Mouse (Mus musculus) R1 (cell line): ENCODE data around the gene Atp6v0e.

Source experiments
- DNase-seq: peaks from one replicate; pipeline ENCODE4 v3.0.0-alpha.2; 2018; ENCODE audit warnings: low read depth, low spot score

The Atp6v0e gene

GRCm38 (mm10) chr17:26686334-26687000 is 23.4 kb downstream of the Atp6v0e start:
- DNase-seq: peak; percentile 18

DNA sequence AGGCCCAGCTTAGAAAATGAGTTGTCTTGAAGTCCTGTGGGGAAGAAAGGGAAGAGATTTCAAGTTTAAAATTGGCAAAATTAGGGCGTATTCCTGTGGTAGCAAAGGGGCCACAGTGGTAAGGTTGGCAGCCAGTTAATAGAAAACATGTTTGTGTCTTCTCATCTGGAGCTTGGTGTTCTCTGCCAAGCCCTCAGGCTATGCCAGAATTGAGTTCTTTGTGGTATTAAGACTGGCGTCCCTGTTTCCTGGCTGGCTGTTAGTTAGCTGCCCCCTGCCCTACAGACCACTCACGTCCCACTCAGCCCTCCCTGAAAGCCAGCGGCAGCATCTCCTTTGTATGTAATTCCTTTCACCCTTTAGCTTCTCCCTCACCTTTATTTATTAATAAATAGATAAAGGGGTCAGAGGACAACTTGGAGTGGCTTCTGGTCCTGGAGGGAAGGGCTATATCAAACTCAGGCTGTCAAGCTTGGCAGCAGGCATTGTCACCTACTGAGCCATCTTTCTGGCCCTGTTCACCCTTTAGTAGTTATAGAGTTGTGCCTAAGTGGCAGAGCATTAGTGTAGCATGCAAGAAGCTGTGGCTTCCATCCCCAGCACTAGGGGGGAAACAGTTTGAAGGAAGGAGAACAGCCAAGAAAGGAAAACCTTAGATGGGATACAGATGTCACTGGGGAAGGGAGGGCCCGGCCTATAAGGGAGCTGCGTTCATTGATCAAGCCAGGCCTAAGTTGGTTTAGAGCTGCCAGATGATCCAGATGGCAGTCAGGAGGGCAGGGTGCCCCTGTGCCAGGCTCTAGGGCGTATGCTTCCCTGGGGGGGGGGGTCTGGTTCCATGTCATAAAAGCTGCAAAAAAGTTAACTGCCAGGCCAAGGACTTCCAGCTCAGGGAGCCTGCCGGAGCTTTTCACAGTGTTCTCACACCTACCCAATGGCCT is 26.0 kb downstream of the Atp6v0e start:
- no peak for DNase-seq

DNA sequence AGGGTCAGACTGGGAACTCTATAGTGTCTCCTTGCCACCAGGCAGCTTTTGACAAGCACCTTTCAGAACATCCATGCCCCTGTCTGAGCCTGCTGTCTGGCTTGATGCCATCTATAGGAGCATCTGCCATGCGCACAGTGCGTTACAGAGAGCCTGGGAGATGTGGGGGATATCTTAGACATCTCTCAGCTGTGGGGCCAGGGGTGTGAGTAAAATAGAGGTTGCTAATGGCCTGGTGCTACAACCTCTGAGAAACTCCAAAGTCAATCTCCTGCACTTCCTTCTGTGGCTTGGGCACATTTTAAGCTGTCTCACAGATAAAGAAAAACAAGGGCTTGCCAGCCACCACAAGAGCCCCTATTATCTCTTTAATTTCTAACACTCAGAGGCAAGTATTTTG is 26.8 kb downstream of the Atp6v0e start:
- DNase-seq: no peak

GRCm38 (mm10) chr17:26690236-26690635 is 27.2 kb downstream of the Atp6v0e start:
- no peak for DNase-seq

DNA sequence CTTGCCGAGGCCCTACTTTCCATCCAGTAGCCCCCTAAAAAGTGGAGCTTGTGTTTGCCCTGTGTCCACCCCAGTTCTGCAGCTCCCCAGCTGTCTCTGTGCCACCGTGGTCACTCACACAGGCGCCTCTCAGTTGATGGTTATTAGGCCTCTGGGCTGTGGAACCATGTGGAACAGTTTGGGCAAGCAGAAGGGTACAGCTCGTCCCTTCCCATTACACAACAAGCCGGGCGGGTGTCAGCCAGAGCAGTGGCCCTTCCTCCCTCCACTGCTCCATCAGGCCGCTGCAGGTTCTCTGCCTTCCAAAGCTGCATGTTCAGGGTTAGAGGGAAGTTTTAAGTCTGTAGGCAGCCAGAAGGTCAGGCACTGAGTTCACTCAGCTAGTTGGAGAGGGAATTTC is 28.1 kb downstream of the Atp6v0e start:
- DNase-seq: no peak

DNA sequence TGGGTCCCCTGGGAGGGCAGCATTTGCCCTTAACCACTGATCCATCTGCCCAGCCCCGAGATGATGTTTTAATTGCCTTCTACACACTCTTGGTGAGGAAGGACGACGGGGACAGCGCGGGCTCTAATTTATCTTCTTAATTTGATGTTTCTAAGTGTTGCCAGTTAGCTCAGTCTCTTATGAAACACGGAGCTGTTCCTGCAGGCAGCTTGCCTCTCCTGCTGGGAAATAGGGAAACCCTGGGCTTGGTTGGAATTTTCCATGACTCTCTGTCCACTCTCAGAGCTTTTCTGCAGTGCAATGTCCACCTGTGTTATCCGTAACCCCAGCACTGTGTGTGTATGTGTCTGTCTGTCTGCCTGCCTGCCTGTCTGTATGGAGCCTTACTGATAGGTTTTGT is 30.4 kb downstream of the Atp6v0e start:
- no peak for DNase-seq

GRCm38 (mm10) chr17:26694171-26694570 is 31.1 kb downstream of the Atp6v0e start:
- DNase-seq: no peak

DNA sequence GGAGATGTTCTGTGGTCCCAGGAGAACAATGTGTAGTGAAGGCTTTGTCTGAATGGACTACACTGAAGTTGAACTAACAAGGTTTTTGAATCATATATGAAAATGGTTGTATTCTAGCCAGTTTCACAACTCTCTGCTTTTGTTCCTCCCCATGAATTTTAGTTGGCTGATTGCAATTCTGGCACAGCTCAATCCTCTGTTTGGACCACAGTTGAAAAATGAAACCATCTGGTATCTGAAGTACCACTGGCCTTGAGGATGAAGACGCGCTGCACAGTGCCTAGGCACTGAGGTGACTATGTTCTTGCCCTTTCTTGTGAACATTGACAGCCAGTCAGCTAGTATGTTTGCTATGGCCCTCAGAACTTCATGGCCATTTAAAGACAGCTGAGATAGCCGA is 32.2 kb downstream of the Atp6v0e start:
- no peak for DNase-seq

- peak; percentile 59 for DNase-seq
Measured at GRCm38 (mm10) chr17:26698846-26699245, 35.8 kb downstream of the Atp6v0e start.

GRCm38 (mm10) chr17:26699819-26700616 is 37.0 kb downstream of the Atp6v0e start:
- DNase-seq: no peak

GRCm38 (mm10) chr17:26701565-26701964 is 38.5 kb downstream of the Atp6v0e start:
- peak; percentile 34 for DNase-seq

GRCm38 (mm10) chr17:26702621-26703020 is 39.6 kb downstream of the Atp6v0e start:
- no peak for DNase-seq

DNA sequence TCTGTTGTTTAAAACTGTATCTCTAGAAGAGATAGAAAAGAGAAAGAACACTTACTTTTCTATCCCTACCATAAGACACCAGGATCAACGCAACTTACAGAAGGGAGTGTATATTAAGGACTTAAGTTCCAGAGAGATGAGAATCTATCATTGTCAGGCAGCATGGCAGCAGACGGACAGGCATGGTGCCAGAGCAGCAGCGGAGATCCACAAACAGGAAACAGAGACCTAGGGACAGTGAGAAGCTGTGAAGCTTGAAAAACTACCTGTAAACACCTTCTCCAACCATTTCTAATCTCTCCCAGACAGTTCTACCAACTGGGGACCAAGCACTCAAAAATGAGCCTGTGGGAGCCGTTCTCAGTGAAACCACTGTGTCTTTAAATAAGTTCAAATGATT is 40.6 kb downstream of the Atp6v0e start:
- DNase-seq: no peak

GRCm38 (mm10) chr17:26705463-26706359 is 42.7 kb downstream of the Atp6v0e start:
- DNase-seq: peak; percentile 19

- no peak for DNase-seq
Measured at GRCm38 (mm10) chr17:26707066-26707465, 44.0 kb downstream of the Atp6v0e start.

- DNase-seq: no peak
Measured at GRCm38 (mm10) chr17:26708499-26708898, 45.5 kb downstream of the Atp6v0e start.

DNA sequence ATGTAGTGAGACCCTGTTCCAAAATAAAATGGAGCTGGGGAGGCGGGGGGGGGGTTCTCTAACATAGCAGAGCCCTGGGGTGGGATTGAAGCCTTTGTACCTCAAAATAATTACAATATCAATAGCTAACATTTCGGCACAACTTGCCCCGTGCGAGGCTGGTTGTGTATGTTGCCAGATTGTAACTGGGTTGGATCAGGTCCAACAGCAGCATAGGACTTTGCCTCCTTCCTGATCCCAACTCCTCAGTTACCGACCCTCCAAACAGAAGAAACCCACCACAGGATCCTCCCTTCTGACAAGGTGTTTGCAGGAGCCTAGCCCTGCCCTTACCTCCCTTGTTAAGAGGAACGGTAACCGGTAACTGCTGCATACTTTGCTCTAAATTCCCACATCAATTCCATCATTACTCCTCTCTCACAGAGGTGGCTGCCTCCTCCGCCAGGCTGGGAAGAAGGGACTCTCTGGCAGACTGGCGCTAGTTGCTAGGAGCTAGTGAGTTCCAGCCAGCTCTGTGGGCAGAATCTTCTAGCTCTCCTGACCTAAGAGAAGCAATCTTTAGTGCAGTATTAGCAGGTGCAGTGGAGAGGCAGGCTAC is 46.1 kb downstream of the Atp6v0e start:
- no peak for DNase-seq

- DNase-seq: no peak
Measured at GRCm38 (mm10) chr17:26710049-26710448, 47.0 kb downstream of the Atp6v0e start.

DNA sequence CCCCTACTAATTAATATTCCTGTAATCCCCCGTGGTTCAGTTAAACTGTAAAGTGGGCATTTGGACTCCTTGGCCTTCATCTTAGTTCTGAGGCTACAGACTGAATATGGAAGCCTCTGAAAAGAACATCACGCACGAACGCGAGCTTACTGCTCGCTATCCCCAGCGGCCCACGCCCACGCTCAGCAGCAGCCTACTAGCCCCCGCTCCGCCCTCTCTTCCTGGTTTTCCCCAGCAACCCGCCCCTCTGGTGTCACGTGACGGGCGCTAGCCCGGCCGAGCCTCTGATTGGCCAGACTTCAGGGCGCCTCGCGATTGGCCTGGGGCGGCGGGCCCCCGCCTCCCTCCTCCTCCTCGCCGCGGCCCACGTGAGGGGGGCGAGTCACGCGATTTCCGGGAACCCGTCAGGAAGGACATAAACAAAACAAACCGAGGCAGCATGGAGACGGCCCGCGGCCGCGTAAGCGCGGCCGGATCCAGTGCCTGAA is 52.3 kb downstream of the Atp6v0e start, which contains the start of gene Crebrf:
Crebrf (plus strand) TSS at position 380 of the 488 bp plus-strand sequence.
- DNase-seq: peak; percentile 98
